ENCODE assay signal across 13 mouse cellular contexts in genomic region chr3:122312936-122313629, GRCm38 (mm10). TPM values are rescaled to one million over a fixed set of nuclear protein-coding genes. Genes with fewer than 3 reads are reported as not detected.
DNase-seq lines count a peak whose midpoint lies in the region; ATAC-seq and TF ChIP-seq lines count a peak whose summit lies in the region.
"Had no signal": no experiment of that assay in that cellular context is flagged by ENCODE, and none has a peak within 500 bp of the region (broad histone marks: within the 10 kb centered on the region; RNA-seq: fewer than 3 reads in every experiment).

No protein-coding gene starts in this region.

- TF ChIP-seq CTCF in heart, adult 2 months (IDR thresholded peaks at IDR 0.05) = no peak
- no peak for TF ChIP-seq CTCF in liver, postnatal 0 days (IDR thresholded peaks at IDR 0.05; ENCODE audit: low read depth)

- no peaks in the 10 kb centered on the region for H3K36me3 ChIP-seq in heart, adult 2 months (ENCODE audit: control insufficient read depth, insufficient read depth, low read length)
- no peaks in the 10 kb centered on the region for H3K36me3 ChIP-seq in intestine, embryonic 15.5 days
- no peaks in the 10 kb centered on the region for H3K36me3 ChIP-seq in liver, postnatal 0 days (replicated peaks; ENCODE audit: insufficient read depth, low read length)
- H3K36me3 ChIP-seq: neural tube, embryonic 13.5 days had no signal

- H3K9me3 ChIP-seq in intestine, embryonic 15.5 days = no peaks in the 10 kb centered on the region
- H3K9me3 ChIP-seq in liver, postnatal 0 days (ENCODE audit: low read length) = no peaks in the 10 kb centered on the region
- H3K9me3 ChIP-seq: neural tube, embryonic 13.5 days had no signal

- no peaks in the 10 kb centered on the region for H3K27me3 ChIP-seq in heart, adult 2 months (ENCODE audit: control insufficient read depth, insufficient read depth, low read length)
- H3K27me3 ChIP-seq in intestine, embryonic 15.5 days (replicated peaks) = no peaks in the 10 kb centered on the region
- no peaks in the 10 kb centered on the region for H3K27me3 ChIP-seq in liver, postnatal 0 days (ENCODE audit: insufficient read depth, low read length)
- H3K27me3 ChIP-seq: neural tube, embryonic 13.5 days had no signal

- peak; percentile 91 for ATAC-seq in intestine, embryonic 15.5 days
- peak; percentile 94 for ATAC-seq in liver, postnatal 0 days

- no peak overlapping the region for H3K9ac ChIP-seq in heart, adult 2 months (ENCODE audit: low read depth, low read length)
- H3K9ac ChIP-seq in intestine, embryonic 15.5 days = no peak overlapping the region
- no peak overlapping the region for H3K9ac ChIP-seq in liver, postnatal 0 days (replicated peaks)
- H3K9ac ChIP-seq: neural tube, embryonic 13.5 days had no signal

- no peak for TF ChIP-seq POLR2A in heart, adult 2 months (IDR thresholded peaks at IDR 0.05; ENCODE audit: insufficient read depth, low read depth, low read length)

- TF ChIP-seq EP300 in heart, adult 2 months (IDR thresholded peaks at IDR 0.05; ENCODE audit: insufficient read depth, low read depth, low read length) = 0 out of 2 replicates have a peak, but pooled peaks have one; percentile 48
- no peak; the same call in 1 of the 2 replicates for TF ChIP-seq EP300 in liver, postnatal 0 days (IDR thresholded peaks at IDR 0.05; ENCODE audit: low read depth)

- peak; percentile 32 to 39 for DNase-seq in heart, adult 2 months
- no peak for DNase-seq in heart, postnatal 36 days
- peak; percentile 48 for DNase-seq in adrenal gland, adult 8-10 months
- peak; percentile 65 for DNase-seq in liver, postnatal 0 days
- no peak for DNase-seq in gastrocnemius, adult 8-10 months (ENCODE audit: low spot score in 2 of 2)
- DNase-seq in gastrocnemius, postnatal 10 days = no peak
- DNase-seq: cerebellum, adult 11 months; kidney, adult 18-20 months; layer of hippocampus, postnatal 36 days; lung, postnatal 36 days; thymus, postnatal 14 days had no signal

- peaks cover 2% of the 10 kb centered on the region; the same call in 1 of the 2 replicates for H3K4me1 ChIP-seq in heart, adult 2 months (ENCODE audit: control insufficient read depth, insufficient read depth, low read length)
- H3K4me1 ChIP-seq in intestine, embryonic 15.5 days (replicated peaks) = peaks cover 12% of the 10 kb centered on the region
- peaks cover 5% of the 10 kb centered on the region for H3K4me1 ChIP-seq in liver, postnatal 0 days (ENCODE audit: insufficient read depth)

- no peak overlapping the region for H3K27ac ChIP-seq in heart, adult 2 months
- peak overlapping the region; percentile 76 for H3K27ac ChIP-seq in intestine, embryonic 15.5 days
- peak overlapping the region; percentile 64 for H3K27ac ChIP-seq in liver, postnatal 0 days (ENCODE audit: low read depth)
- H3K27ac ChIP-seq: neural tube, embryonic 13.5 days had no signal

- H3K79me2 ChIP-seq in heart, adult 2 months (replicated peaks; ENCODE audit: control insufficient read depth, insufficient read depth, low read length) = no peaks in the 10 kb centered on the region

- no peak overlapping the region for H3K4me3 ChIP-seq in heart, adult 2 months
- no peak overlapping the region for H3K4me3 ChIP-seq in intestine, embryonic 15.5 days (replicated peaks)
- H3K4me3 ChIP-seq in liver, postnatal 0 days (ENCODE audit: low read depth, low read length) = no peak overlapping the region
- H3K4me3 ChIP-seq: neural tube, embryonic 13.5 days had no signal

- 70% methylated on average over 10 of the region's 10 CpGs for WGBS in heart, adult 2 months
- WGBS in intestine, embryonic 15.5 days = 49% methylated on average over 10 of the region's 10 CpGs
- WGBS in liver, postnatal 0 days (ENCODE audit: insufficient replicate concordance) = 54% methylated on average over 10 of the region's 10 CpGs

- intact Hi-C loops in heart, adult 2 months (cut with DNase I) = loop anchor here (1.0 to 5.0 kb wide), 3 partner anchors 109 to 325 kb away; no protein-coding TSS in a partner anchor
- intact Hi-C loops in heart, postnatal 36 days (cut with DNase I) = loop anchor here (1.0 to 10.0 kb wide), 4 partner anchors 49 to 472 kb away; no protein-coding TSS in a partner anchor

- peak overlapping the region; percentile 39 for H3K4me2 ChIP-seq in intestine, embryonic 15.5 days (replicated peaks)
- no peak overlapping the region for H3K4me2 ChIP-seq in liver, postnatal 0 days (ENCODE audit: low read depth, low read length)
- H3K4me2 ChIP-seq: neural tube, embryonic 13.5 days had no signal

RNA-seq across cellular contexts. Expression of gene Bcar3, which starts 19.1 kb away (rescaled TPM):
- total RNA-seq in heart, adult 2 months (2021) = 1 to 10 TPM; 4.7 to 7.5 TPM
- polyA plus RNA-seq in heart, adult 2 months (2012; rRNA removed) = 10.0 and 10.2 TPM in 2 replicates
- 1 to 10 TPM; 6.3 to 8.2 TPM for total RNA-seq in heart, postnatal 36 days (2021)
- total RNA-seq in adrenal gland, adult 8-10 months (2022) = 10 to 100 TPM; 64.1 to 91.3 (median 70.4) TPM
- polyA plus RNA-seq in intestine, embryonic 15.5 days (2015; fragmentation: Nextera tagmentation; extraction: Ambion mirVana) = 21.5 and 23.4 TPM in 2 replicates
- 11.2 and 12.6 TPM in 2 replicates for polyA plus RNA-seq in liver, postnatal 0 days (2015; fragmentation: Nextera tagmentation; extraction: Ambion mirVana)
- total RNA-seq in gastrocnemius, adult 8-10 months (2022) = 1 to 10 TPM; 3.3 to 8.9 (median 4.4) TPM
- total RNA-seq in gastrocnemius, postnatal 10 days (2021) = 10 to 100 TPM; 14.1 to 23.2 TPM

RNA-seq across cellular contexts. Expression of gene Dnttip2, which starts 38.9 kb away (rescaled TPM):
- total RNA-seq in heart, adult 2 months (2021) = 10 to 100 TPM; 25.7 to 25.8 TPM
- polyA plus RNA-seq in heart, adult 2 months (2012; rRNA removed) = 6.9 and 11.1 TPM in 2 replicates
- total RNA-seq in heart, postnatal 36 days (2021) = 10 to 100 TPM; 27.7 to 29.3 TPM
- total RNA-seq in adrenal gland, adult 8-10 months (2022) = 10 to 100 TPM; 36.0 to 43.2 (median 38.6) TPM
- polyA plus RNA-seq in intestine, embryonic 15.5 days (2015; fragmentation: Nextera tagmentation; extraction: Ambion mirVana) = 68.3 and 77.4 TPM in 2 replicates
- polyA plus RNA-seq in liver, postnatal 0 days (2015; fragmentation: Nextera tagmentation; extraction: Ambion mirVana) = 23.8 and 25.3 TPM in 2 replicates
- total RNA-seq in gastrocnemius, adult 8-10 months (2022) = 10 to 100 TPM; 25.0 to 33.4 (median 29.7) TPM
- 10 to 100 TPM; 22.0 to 23.4 TPM for total RNA-seq in gastrocnemius, postnatal 10 days (2021)

Comparison
In these comparisons a context has a peak if more than half of its experiments do, and no peak if none do; other contexts are left out.
1. DNase-seq: peak in heart, adult 2 months (2 of 2), adrenal gland, adult 8-10 months (single experiment) and liver, postnatal 0 days (single experiment); none in heart, postnatal 36 days (0 of 2), gastrocnemius, adult 8-10 months (0 of 2) and gastrocnemius, postnatal 10 days (single experiment).